Mouse (Mus musculus) granulocyte monocyte progenitor cell, adult 5-6 weeks (primary cell): Measurements from ENCODE around the gene Antxr2. TPM values are rescaled to one million over a fixed set of nuclear protein-coding genes. Genes with fewer than 3 reads are reported as not detected.

Source experiments
- ATAC-seq: replicated peaks from 2 replicates; pipeline ENCODE4 v1.8.0; 2016; ENCODE audit warnings: mild to moderate bottlenecking, moderate TSS enrichment, inconsistent platforms; ENCODE audit not compliant: poor library complexity, severe bottlenecking
- total RNA-seq, 2 experiments: library from RNA; stranded (forward) in 1 of 2; stranded (reverse) in 1 of 2; fragments of 200-712, 200-1000 nt in 1 of 2; fragments of >200 nt in 1 of 2; fragmentation: Nextera tagmentation in 1 of 2; gene quantifications; 2 replicates each; pipeline ENCODE4 v1.2.3; 2014 to 2017

Gene Antxr2
- total RNA-seq, 2 experiments from 2014 or later = 9.1 to 9.5 TPM

DNA sequence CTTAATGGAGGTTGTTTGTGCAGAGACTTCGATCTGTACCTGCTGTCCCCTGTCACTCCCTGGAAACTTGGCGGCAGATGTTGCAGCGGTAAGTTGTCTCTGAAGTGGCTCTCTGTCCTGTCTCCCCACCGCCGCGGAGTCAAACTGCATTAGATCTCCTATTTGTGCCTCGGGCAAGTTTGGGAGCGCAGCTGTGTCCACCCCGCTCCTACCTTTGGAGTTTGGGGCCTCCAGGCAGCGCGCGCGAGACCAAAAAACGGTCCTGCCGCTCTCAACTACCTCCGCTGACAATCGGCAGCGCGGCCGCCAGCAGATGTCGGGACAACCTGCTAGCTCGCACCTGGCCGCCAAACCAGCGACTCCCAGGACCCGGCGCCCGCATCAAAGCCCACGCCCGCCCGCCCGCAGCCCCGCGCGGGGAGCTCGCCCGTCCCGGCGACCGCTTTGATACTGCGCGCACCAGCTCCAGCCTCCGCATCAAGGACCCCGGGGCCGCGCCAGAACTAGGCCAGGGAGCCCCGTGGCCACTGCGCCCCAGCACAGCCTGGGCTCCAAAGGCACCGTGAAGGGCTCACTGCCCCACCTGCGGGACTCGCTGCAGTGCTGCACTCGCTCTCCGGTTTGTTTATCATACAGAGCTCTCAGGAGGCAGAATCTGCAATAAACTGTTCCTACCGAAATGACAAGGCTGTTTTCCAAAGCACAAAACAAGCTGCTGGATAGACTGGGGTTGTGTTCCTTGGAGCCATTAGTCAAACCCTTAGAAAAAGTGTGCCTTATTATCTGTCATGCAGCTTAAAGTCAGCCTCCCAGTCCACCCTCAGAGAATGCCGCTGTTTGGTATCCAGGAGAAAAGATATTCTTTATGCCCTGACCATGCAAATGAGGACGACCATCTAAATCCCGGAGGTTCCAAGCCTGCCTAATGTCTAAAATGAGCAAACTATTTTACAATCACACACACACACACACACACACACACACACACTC lies 95.4 kb downstream of the Antxr2 start:
- no peak; the same call in 1 of the 2 replicates for ATAC-seq

DNA sequence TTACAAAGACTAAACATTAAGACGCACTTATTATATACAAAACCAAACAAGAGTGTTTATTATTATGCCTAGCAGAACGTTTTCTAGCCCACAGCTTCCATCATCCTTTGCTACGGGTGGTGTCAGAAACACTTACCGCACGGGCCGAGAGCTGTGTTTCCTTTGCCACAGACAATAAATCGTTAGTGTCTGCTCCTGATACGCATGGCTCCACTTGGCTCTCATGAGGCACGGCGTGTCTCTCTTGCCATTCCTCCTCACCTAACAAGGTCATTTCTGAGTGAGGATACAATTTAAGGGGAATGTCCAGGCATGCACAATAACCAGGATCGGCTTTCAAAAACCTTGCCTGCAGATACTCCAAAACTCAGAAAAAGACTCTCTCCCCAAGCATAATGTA lies 113.2 kb downstream of the Antxr2 start:
- no peak for ATAC-seq

DNA sequence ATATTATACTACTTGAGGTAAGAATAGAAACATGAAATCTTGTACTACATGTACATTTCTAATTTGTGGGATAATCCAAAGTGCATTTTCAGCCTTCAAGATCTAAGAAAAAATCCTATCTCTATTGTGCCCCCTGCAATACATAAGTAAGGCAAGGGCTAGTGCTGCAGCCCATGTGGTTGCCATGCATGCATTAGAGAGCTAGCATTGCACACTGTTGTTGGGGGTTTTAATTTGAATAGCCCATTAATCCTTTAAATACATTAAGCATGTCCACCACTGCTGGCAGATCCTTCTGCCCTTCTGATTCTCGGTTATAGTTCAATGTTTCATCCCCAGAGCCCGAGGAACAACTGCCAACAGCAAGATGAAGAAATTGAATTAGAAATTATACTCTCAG lies 116.0 kb downstream of the Antxr2 start:
- ATAC-seq = no peak

DNA sequence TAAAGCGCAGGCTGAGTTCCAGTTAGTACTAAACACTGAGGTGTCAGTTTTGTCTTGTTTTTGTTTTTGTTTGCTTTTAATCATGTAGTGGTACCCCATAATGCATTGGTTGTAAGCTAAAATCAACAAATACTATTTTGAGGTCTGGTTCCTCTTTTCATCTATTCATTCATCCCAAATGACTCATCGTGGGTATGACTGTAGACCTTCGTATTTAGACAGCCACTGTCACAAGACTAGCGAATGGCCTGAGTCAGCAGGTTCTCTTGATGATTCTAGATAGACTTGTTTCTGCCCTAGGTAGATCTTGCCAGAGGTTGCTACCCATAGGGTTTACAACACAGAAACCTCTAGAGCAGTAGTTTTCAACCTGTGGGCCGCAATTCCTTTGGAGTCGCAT lies 116.9 kb downstream of the Antxr2 start:
- peak; percentile 87 for ATAC-seq

DNA sequence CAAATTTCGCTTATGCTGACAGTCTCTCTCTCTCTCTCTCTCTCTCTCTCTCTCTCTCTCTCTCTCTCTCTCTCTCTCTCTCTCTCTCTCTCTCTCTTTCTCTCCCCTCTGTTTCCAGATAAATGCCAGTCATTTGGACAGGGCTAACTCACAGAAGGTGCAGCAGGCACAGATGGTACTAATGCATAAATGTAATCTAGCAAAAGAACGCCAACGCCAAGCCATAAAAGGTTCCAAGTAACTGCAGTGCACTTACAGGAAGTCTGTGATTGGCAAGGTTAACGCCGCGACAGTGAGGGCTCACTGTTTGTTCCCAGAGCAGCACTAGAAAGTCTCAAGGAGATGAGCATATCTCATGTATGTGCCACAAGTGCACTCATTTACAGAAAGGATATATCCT lies 123.4 kb downstream of the Antxr2 start:
- ATAC-seq = no peak

DNA sequence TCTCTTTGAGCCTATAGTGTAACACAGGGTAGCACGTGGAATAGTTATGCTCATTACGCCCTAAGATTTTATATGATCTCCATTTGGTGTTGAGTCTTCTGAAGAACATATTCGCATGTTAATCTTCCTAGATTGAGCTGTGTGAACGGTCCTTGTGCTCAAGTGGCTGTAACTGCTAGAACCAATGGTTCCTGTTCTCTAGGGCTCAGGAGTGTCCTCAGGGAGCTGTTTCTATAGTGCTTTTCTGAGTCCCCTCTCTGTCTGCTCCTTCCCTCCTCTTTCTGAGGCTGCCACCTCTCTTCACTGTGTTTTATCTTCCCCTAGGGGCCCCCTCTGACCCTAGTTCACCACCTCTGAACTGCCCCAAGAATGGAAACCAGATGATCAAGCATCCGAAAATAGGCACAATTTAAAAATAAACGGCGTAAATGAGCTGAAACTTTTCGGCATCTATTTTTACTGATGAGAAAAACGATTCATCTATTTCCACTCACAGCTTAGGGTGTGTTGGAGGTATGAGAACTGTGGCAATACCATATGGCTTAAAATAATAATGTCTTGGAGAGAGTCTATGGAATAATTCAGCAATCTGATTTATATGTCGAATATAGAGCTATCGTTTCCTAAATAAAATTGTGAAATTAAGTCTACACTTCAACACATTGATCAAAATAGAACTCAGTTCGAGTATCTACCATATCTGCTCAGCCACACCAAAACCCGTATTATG lies 124.1 kb downstream of the Antxr2 start:
- no peak for ATAC-seq

DNA sequence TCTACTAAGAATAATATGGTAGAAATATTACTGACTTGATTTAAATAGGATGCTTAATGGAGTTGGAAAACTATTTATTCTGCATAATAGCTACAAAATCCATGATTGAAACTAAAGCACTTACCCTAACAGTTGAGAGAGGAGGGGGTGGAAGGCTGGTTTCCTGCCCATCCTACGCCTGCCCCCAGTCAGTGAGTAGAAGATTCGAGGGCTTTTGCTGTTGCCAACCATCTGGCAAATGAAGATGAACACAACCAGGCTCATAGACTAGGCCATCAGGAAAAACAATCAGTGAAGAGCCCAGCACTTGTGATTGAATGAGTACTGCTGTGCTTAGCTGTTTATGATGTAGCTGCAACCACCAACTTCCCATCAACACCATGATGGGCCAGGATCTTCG lies 125.0 kb downstream of the Antxr2 start:
- no peak for ATAC-seq

DNA sequence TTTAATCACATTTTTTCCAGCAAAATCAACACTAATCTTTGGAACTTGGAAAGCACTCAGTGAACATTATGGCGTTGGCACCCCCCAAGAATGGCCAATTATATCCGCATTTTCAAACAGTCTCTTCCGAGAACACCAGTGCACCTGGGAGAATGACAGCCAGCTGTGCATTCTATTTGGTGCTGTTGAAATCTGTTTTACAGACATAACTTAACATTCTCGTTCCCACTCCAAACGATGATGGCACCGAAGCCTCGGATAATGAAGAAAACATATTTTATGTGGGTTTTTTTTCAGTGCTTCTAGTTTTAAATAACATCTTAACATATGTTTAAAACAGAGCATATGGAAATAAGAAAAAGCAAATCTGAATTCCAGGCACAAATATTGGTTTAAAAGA lies 129.7 kb downstream of the Antxr2 start:
- ATAC-seq = no peak

DNA sequence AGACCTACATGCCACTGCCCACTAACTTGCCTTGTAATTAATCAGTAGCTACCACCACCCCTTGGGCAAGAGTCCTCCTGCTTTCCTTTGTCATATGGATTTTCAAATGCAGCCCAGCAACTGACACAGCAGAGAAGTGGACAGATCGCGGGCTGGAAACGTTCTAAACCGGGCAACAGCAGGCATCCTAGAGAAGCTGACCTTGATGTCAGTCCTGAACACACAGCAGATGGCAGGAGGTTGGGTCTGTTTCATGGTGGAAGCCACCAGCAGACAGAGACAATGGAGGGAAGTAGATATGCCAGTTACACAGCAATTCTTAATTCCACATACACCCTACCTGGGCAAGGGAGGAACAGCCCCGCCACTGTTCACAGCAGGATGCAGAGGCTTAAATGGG lies 131.5 kb downstream of the Antxr2 start:
- ATAC-seq = no peak

DNA sequence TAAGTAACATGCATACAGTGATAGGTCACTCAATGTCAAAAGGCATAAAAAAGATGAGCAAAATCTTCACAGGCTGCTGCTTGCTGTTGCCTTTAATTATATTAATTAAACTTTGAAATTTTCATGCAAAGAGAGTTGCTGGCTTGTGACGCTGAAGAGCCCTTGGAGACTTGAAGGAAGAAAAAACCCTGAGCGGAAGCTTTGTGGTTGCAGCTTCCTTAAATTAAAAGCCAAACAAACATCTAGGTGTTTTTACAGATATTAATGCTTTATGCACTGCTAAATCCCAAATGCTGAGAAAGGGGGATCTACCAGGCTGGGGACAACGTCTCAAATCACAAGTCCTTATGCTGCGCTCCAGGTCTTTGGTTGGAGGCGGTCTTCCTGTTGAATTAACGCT lies 145.4 kb downstream of the Antxr2 start:
- peak; percentile 52 for ATAC-seq

DNA sequence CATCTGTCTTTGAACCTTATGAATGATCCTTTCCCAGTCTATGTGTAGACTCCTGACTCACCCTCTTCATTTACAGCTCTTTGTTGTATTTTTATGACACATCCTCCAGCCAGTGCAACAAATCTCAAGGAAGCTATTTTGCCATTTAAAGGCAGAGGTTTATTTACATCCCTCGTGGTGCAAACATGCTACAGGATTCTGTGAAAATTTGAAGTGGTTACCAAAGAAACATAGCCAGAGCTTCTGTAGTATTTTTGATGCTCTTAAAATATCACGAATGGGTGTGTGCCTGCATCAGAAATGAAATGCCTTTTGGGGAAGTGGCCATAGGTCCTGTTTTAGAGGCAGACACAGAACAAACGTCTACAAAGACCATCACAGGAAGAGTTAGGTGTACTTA lies 146.7 kb downstream of the Antxr2 start:
- no peak for ATAC-seq

DNA sequence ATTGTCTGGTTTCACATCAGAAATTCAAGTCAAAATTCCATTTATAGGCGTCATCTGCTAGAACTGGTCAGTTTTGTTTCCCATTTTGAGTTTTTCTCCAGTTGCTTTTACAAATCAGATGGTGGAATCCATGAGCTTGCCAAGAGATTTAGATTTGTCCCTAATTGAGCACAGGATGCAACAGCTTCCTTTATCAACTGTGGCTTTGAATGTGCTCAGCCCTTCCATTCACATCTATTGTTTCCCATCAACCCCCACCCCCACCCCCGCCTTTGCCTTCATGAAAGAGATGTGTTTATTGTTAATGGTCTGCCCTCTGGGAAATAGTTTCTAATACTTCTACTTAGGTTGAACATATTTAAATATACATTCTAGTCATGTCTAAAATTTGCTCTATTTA lies 149.4 kb downstream of the Antxr2 start:
- ATAC-seq = no peak

DNA sequence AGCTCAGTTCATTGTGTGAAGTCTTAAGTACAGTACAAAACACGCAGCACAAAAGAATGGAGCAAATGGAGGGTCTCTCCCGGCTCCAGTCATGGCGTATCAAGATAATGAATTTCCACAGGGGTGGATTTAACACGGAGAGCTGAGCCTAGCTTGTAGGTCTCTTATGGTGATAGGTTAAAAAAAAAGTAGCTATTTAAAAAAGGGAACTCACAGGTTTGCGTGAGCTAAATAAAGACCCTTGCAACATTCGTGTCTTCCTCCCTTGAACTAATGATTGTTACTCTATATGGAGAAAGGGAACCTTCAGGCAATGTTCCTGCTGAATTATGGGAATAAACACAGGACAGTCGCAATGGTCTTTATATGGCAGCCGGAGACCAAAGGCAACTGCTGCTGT lies 150.7 kb downstream of the Antxr2 start:
- ATAC-seq = peak; percentile 91

DNA sequence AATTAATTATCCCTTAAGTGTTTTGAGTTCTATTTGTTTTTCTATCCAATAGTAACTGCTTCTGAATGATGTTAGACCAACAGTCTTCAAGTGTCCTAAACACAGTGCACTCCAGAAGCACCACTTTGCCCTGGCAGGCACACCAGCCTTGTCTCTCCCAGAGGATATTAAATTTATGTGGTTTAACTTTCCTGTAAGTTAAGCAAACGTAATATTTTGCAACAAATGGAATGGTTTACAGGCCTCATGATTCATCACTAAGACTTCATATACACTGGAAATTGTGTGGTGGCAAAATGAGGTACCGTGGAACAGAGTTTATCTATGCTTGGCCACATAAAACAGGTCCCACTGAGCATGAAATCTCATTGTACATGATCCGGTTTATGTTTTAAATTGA lies 152.0 kb downstream of the Antxr2 start:
- no peak for ATAC-seq

DNA sequence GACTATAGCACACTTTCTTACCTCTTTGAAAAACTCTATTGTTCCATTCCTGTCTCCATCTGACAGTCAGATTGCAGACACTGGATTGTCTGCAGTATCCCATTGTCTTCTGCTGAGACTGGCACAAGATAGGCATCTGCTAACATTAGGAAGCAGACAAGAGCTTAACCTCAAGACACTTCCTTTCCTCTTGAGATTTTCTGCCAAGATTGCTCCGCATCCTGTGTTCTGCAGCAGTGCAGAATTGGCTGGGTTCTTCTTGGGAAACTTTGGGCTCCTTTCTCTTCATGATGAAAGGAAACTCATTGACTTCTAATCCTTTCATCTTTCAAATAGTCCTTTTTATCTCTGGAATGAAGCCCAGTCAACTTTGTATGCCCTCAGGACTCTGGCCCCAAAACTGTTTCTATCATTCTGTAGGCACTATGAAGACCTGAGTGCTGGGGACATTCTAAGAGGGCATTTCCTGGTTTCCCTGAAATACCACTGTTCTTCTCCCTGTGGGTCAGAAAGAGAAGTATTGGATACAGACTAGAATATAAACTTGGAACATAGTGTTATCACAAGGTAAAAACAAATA lies 152.5 kb downstream of the Antxr2 start:
- 0 out of 2 replicates have a peak, but pooled peaks have one; percentile 21 for ATAC-seq

DNA sequence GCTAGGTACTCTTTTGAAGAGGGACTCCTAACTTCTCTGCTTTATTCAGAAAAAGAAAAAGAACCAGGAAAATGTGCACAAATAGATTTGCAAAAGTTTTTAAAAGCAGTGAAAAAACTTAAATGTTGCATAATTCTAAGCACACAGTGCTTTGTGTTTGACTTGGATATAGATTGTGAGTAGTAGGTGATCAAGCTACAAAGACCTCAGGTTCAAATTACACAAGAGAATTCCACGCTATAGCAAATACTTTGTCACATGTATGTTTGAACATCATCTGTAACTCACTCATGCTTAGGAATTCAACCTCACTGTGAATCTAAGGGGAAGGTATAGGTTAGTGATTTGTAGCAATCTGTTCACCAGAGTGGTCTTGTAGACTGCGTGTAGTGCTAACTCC lies 153.9 kb downstream of the Antxr2 start:
- no peak for ATAC-seq

DNA sequence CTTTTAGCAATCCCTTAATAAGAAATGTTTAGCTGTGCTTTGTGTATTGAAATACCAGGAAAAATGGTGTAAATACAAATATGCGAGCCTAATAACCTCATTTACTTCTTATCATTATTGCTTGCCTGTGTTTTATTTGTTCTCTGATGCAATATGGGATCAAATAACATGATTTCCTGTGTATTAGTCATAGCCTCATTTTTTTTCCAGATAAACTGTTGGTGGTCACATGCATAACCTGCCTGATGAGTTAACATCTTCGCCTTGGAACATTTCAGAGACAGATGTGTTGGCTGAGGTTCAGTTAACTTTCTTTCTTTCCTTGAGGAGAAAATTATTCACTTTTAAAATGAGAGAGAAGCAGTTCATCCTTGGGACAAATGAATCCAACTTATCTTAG lies 162.9 kb downstream of the Antxr2 start:
- ATAC-seq = no peak

DNA sequence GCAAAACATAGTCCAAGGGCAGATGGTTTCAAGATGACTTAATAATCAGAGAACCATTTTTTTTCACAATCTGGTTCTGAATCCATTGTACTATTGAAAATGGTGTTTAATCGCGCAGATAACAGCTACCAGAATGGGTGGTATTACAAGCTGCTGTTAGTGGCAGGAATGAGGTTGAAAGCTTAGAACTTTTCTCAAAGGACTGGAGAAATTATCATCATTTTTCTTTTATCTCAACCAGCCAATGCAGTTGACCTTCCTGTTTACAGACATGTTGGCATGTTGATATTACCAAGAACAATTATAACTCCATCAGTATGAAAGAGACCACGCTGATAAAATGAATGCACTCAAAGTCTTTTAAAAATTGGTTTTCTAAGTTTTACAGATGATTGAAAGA lies 163.9 kb downstream of the Antxr2 start:
- ATAC-seq = no peak

DNA sequence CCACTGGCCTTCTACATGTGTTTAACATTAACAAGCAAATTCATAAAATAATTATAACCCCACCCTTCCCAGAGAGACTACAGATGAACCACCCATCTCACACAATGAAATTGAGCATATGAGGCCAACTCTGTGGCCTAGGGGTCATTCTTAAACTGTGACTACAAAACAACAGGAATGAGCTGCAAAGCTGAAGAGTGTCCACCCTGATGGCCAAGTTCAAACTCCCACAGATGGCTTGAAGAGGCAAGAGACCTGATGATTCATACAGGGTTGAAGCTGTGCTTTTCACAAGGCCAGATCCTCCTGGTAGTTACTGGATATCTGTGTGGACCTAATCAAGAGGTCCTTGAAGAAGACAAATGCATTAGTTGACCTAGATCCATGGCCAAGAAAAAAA lies 173.7 kb downstream of the Antxr2 start:
- ATAC-seq = no peak

DNA sequence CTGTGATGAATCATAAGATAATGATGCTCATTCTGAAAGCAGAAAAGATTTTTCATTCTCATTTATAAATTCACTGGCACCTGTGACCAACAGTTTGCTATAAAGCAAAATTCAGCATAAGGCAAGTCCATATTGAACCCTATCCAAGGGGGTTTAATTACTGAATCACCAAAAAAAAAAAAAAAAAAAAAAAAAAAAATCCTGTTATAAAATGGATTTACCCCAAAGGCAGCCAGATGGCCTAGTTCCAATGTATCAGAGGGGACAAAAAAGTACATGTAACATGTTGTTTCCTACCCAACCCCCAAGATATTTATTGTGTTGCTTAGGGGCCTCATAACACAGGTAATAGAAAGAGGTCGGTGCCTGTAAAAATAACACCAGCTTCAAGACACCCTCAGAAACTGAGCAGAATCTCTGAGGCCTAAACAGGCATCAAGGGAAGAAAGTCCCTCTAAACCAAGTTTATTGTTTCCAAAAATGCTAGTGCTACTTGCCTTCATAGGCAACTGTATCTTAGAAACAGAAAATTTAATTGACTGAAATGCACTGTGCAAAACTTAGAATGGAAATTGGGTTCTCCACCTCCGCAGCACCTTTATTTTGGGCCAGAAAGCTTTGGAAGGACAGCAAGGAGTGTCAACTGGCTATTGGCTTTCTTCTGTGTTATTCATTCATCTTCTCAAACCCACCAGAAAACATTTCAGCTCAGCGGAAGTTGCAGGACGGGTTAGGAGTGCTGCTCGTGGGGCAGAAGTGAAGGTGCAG lies 178.7 kb downstream of the Antxr2 start:
- ATAC-seq = no peak
